Mouse (Mus musculus) gastrocnemius, postnatal 4 days (tissue): ENCODE measurements around the gene Rad51b. TPM values are rescaled to one million over a fixed set of nuclear protein-coding genes. Genes with fewer than 3 reads are reported as not detected.
A peak's percentile ranks its signal among the peaks of the same experiment; 100 is the strongest.

Experiments used
- DNase-seq, 2 experiments: peaks; one replicate each; pipeline ENCODE4 v3.0.0; 2021 to 2022; ENCODE audit warnings: low spot score in 2 of 2, mixed read lengths in 2 of 2
- total RNA-seq, 2 experiments: library from RNA; stranded (reverse); gene quantifications; 2 replicates each; pipeline ENCODE4 v1.2.3; 2021

Rad51b gene
- total RNA-seq, 2 experiments from 2014 or later, result 2.2 to 2.3 TPM

DNA sequence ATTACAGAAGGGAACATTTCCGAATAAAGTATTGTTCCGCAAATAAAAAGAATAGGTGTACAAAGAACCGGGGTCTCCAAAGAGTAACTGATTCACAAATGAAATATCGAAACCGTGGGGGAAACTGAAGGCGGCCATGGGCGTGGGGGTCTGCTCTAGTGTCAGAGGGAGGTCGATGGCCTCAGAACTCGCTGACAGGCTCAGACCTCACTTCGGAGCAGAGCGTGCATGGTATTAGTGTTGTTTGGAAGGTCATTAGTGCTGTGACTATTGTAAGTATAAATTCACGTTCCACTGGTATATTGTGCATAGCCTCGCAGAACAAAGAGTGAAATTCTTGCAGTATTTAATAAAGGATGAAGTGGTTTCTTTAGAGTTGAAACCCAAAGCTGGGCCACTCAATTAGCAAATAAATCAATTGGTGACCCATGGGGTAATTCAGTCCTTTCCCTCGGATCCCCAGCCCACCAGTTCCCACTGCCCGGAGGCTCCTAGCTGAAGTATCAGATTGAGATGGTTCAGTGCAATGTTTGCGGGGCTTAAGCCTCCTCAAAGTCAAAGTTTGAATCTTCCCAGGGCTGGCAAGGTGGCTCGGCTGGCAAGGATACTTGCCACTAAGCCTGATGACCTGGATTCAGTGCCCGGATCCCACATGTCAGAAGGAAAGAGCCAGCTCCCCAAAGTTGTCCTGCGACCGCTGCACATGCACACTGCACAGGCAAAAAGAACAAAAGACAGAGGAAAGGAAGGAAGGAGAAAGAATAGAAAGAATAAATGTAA lies 517.4 kb downstream of the Rad51b start:
- DNase-seq, result no peak

DNA sequence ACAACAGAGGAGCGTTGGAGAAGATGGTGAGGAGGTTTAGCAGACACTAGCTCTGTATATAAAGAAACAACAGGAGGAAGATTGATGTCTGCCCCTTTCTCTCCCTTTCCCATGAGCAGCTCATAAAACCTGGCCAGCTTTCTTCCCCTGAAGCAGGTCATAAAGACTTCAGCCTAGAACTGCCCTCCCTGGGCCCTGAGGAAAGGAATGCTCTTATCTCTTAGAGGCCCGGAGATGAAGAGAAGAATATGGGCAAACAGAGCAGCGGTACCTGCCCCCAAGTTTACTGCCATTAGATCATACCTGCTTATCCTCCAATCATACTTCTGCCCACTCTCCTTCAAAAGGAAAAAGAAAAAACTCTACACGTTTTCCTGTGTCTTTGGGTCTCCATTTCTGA lies 519.2 kb downstream of the Rad51b start:
- DNase-seq, result no peak

DNA sequence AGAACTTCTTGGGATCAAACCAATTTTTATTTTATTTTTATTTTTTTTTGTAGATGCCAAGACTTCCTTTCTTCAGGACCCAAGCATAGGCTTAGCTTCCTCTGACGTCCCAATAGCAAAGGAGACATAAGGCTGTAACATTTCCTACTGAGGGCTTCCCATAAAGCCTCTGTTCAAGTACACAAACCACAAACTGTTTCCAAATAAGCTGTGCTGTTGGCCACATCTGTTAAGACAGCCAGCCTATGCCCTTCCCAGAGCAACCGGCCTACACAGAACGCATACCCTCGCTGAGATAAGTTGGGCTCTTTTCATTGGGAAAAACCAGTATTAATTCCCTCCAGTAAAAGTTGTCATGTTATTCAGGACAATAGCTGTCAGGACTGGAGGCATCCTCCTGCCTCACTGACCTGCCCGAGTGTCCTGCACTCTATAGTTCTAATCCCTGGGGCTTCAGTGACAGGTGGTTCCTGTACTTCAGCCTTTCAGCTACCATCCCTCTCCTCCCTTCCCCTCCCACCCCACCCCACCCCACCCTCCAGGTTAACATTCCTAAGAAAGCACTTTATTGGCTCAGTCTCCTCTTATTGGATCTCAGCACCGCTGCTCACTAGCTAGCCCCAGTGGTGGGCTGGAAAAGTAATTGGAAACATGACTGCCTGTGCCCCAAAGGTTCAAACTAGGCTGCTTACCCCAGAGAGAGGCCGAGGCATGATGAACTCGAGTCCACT lies 523.3 kb downstream of the Rad51b start:
- DNase-seq, result no peak

DNA sequence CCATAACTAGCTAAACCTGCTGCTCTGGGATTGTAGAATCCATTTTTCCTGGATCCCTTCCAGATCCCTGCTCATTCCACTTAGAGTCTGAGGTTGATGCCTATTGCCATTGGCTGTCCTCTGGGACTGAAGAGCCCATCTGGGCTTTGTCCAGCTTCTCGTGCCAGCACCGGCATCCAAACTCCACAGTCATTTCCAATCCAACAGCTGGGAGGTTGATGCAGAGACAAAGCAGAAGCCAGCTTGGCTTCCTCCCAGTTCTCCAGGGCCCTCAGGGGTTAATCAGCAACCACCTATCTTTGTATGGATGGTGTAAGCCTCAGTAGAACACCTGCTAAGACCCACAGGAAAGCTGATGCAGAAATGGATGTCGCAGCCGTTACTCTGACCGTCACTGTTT lies 524.8 kb downstream of the Rad51b start:
- peak in 1 of 2 experiments; percentile 47 for DNase-seq

DNA sequence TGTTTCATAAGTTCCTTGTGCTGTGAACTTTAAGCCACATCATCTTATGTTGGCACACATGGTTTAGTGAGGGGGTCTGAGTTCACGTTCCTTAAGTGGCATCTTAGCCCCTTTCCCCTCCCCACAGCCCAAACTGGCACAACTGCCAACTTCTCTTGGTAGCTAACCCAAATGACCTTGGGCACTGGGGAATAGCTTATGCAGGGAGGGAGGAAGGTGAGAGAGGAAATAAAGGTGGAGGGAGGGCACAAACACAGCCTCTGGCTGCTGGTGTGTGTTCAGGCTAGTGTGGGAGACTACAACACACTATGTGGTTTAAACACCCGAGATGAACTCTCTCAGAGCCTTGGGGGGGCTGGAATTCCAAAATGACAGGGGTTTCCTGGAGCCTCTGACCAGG lies 525.3 kb downstream of the Rad51b start:
- no peak for DNase-seq

DNA sequence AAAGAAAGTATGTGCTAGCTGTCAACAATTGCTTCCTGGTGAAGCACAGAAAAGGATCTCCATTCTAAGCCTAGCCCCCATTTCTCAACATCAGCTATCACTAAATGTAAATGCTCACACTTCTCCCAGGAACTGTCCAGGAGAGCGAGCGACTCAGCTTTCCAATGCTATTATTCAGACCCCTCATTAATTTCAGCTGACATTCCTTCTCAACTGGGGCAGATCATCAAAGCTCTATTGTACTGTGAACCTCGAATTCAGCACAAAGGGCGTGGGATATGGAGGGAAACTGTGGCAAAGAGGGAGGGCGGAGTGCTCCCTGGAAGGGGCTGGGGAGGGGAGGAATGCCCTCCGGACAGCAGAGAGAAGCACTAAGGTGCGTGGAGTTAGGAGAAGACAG lies 528.8 kb downstream of the Rad51b start:
- no peak for DNase-seq

DNA sequence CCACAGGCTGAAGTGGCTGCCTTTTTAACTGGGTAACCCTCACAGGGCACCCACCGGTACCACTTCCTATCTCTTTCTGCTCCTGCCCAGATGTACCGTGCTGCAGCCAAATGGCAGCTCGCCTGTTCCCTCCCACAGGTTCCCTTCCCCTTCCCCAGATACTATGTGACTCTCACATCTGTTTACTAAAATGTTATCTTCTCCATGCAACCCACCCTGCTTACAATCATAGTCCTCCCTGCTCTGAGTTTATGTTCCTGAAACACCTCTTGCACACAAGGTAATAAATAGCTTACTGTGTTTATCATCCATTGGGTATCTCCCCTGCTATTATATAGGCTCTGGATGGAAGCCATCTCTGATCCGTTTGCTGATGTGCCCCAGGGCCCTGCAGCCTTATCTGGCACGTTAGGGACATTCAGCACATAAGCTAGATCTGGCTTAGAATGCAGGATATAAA lies 530.2 kb downstream of the Rad51b start:
- DNase-seq, result no peak

DNA sequence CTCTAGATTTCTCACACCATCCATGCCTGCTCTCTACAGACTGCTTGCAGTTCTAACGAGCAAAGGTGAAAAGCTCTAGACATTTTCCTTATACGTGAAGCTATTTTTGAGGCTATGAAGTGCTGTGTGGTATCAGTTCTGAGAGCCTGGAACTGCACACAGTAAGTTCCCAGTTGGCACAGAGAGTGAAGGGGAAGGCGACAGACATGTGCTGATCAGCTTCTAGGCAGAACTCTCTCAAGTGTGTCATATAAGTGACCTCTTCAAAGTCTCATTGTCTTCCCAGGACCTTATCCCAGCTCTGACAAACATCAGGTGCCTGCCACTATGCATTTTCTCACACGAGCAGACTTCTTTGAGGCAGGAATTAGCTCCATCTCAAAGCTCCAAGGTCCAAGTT lies 530.7 kb downstream of the Rad51b start:
- DNase-seq, result no peak

DNA sequence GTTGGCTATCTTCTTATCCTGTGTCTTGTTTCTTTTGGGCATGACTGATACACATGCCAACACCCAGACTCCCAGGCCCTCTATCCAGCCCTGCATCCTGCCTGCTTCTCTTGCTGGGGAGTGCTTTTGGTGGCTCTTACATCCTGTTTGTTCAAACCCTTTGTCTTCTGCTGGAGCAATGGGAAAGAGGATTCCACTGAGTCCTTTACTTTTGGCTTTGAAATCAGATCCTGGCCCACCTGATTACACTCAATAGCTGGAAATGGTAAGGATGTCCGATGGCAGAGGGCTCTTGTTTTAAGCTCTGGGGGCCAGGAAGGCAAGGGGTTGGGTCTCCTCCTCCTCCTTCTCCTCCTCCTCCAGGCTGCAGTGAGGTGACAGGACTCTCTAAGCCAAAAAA lies 533.6 kb downstream of the Rad51b start:
- no peak for DNase-seq

DNA sequence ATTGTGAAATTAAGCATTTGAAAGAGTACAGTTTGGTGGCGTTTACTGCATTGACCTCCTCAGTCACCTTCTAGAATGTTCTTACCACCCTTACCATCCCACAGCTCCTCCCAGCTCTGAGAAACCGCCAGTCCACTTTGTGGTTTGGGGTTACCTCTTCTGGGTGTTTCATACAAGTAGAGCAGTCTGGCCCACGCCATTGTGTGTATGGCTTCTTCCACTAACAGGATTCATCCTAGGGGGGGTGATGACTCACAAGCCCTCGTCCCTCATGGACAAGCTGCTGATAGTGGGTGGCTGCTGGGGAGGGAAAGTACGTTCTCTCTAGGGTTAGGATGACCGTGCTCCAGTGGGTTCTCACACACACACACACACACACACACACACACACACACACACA lies 535.5 kb downstream of the Rad51b start:
- DNase-seq, result no peak

DNA sequence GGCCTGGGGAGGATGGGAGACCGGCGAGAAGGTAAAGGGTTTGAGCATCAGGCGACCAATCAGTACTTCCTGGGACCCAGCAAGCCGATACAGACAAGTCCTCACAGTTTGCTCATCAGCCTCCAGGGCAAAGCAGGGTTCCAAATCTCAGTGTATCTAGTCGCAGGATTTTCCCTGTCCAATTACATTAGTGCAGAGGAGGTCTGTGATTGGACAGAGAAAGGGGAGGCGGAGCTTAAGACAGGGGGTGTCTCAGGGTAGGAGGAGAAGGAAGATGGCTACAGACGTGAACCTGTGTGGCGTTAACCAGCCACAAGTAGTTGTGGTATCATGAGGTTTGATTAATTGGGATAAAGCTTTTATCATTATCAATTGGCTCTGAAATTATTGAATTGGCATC lies 538.4 kb downstream of the Rad51b start:
- no peak for DNase-seq

DNA sequence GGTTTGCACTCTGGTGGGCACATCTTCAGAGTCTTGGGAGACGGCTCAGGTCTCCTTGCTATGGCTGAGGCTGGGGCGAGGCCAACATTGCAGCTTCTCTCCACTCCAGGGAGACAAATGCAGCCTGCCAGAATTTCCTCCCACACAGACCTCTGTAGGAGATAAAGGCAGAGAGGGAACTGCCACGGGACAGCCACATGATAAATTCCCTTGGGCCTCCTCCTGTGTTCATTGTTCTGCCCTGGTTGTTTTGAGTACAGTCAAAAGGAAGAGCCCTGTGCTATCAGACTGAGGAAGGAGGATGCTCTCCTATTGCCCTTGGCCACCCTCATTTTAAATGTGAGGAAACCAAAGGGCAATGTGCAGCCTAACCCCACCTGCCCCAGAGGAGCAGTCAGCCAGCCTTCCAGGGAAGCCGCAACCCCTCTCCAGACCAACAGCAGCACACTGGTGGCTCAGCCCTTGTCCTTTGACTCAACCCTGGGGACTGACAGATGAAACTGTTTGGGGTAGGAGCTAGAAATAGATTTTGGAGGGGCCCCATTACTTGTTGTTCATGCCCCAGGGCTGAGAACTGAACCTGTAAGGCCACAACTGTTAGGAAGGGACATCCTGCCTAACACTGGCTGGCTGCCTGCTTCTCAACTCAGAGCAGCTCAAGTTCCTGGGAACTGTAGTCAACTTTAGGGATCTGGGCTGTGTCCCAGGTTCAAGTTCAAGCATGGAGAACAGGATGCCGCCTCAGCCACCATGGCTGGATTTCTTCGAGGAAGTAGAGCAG lies 541.3 kb downstream of the Rad51b start:
- DNase-seq, result peak in 1 of 2 experiments; percentile 52

DNA sequence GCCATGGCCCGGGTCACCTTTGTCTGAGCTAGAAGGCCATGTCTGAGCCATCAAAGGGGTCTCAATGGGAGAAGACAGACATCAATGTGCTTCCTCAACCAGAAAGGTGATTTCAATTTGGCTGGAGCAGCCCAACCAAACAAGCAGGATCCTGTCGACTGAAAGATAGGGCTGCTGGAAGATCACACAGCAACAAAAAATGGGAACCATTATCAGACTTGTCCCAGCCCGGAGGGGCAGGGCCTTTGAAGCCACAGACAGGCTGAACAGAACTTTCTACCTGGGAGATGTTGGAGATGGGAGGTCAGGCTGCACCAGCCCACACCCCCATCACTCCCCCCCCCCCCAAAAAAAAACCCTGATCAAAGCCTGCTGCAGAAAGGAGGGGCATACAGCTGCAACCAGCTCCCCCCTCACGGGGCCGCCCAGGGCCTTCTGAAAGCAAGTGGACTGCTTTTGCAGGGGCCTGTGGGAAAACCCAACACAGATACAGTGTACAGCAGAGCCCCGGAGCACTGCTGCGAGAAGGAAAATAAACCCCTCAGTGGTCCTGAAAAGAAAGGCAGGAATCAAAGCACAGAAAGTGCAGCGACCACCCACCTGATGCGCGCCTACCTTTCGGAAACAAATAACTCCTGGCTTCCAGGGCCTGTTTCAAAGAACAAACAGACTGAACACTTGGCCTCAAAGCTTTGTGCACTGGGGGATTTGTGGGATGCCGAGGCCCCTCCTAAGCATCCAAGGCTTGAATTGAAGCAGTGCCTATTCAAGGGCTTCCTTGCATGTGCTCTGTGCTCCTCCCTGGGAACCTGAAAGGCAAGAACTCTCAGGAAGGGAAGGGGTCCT lies 542.2 kb downstream of the Rad51b start:
- no peak for DNase-seq

DNA sequence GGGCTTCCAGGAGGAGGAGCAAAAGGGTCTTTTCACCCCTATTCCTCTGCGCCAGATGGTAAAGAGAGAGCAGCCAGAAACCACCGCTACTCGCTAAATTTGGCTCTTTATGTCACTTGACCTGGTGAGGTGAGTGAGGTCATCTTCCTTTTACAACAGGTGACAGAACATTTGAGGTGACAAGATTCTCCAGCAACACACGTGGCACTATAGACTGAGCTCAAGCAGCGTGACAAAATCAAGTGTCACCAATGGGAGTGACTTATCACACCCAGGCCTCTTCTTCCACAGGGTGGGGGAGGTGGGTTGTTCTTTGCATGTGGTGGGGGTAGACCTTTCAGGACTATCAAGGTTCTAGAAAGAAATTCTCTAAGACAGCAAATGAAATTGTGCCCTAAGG lies 543.4 kb downstream of the Rad51b start:
- DNase-seq, result no peak

DNA sequence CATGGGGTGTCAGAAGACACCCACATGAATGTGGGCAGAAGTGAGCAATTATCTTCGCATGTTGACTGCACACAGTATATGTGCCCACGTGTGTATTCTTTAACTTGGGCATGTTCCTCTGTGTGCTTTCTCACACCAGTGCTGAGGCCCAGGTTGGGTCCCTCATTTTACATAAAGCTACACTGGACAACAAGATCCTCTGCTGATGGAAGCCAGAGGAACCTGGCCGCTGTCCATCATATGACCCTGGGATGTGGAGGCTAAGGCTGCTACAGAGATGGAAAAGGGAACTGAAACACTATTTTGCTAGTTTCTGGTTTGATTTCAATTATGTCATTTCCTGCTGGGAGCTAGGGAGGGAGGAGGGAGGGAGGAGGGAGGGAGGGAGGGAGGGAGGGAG lies 544.2 kb downstream of the Rad51b start:
- no peak for DNase-seq

DNA sequence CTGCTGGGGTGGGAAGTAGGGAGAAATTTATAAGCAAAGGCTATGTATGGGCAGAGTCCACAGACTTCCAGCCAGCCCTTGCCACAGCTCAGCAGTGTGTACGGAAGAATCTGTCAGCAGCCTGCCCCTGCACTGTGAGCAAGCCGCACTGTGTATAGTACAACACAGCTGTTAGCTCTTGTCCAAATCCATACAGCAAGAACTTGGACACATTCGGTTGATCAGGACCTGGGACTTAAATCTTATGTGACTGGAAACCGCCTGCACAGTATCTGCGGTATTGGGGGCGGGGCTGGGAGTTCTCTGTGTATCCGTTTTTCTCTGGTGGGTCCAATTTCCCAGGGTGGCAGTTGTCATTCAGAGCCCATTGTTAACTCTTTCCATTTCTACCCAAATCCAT lies 545.2 kb downstream of the Rad51b start:
- DNase-seq, result no peak

DNA sequence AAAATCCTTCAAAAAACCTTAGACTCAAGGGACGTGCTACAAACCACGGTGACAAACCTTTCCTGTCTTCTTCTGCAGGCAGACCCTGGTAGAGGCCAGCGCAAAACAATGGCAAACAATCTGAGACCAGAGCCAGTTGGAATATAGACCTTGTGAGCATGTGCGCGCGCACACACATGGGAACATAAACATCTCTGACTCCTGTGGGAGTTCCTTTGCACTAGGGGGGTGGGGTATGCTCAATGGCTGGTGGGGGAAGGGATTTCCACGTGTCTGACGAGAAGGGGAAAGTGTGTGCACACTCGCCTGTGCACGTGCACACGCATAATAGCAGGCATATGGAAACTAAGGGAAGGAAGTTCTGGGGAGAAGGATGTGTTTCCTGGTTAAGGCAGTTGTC lies 545.9 kb downstream of the Rad51b start:
- DNase-seq, result no peak

DNA sequence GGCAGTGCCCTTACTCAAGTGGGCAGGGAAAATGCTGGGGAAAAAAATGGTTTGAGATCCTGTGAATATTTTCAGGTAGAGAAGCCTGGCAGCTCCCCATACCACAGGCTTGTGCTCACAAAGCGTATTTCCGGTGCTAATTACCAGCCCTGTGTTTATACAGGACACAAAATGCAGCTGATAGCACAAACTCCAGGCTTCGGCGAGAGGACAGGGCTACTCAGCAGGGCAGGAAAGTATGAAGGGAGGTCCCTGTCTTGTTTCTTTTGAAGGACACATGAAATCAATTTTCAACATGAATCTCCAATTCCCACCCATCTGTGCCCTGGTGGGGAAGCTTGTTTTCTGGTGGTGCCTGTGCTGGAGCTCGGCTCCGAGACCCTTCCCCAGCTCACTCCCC lies 546.4 kb downstream of the Rad51b start:
- no peak for DNase-seq

DNA sequence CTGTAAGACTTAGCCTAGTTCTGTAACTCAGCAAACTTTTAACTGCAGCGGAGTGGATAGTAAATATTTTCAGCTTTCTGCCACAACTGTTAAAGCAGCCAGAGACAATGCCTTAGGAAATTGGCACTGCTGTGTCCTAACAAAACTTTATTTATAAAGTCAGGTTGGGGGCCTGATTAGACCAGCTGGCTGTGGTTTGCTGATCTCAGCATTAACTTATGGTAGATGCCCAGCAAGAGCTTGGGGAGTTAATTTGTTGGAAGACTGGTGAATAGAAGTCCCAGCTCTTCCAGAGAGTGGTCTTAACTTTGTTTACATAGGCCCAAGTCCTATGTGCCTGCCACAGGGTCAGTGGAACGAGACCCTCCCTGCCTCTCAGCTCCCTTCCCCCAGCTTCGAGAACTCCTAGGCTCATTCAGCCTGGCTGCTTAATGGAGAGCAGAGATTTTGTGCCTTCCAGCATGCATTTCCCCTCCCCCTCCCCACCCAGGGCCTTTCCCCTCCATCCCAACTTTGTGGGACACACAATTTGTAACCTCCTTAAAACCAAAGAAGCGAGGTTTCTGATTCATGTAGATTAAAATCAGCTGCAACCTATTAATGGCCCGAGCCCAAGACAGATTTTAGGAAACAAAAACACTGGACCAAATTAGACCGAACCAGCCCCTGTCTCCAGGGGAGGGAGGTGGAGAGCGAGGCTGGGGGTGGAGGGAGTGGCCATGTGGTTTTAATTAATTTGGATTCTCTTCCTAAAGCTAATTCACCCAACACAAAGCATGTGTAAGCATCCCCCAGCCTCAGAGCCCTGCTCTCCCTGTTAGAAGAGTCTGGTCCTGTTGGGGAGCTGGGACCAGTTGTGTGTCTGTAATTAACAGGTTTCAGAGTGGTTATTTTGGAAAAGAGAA lies 549.4 kb downstream of the Rad51b start:
- no peak for DNase-seq

DNA sequence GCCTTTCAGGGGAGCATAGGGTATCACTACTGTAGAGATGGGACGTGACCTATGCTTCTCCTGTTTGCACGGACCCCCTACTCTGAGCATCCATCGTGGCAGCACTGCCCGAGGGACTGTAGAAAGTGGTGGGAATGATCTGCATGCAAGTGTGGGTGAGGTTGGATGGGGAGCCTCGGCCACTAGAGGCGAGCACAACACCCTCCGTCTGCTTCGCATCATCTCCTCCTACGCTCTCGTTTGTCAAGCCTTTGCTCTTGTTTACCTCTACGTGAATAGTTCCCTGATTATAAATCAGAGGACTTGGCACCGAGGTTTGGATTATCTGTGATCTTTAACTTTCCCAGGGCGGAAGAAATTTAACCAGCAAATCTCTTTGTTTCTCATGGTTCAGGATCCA lies 551.5 kb downstream of the Rad51b start:
- no peak for DNase-seq
